Mouse (Mus musculus) midbrain, embryonic 13.5 days (tissue): ENCODE measurements around the gene Trabd2b. TPM values are rescaled to one million over a fixed set of nuclear protein-coding genes. Genes with fewer than 3 reads are reported as not detected.

ENCODE experiments used
- ATAC-seq: fragments of 200-750 bp; cut with Nextera tagmentation; 2 replicates; pipeline ENCODE4 v1.8.0; 2017; ENCODE audit warnings: mild to moderate bottlenecking, moderate TSS enrichment, moderate library complexity
- H3K27ac ChIP-seq: fragments of 300-500 bp; sonication (generic); 2 replicates; pipeline ENCODE4 v1.5.1; 2015; ENCODE audit warnings: inconsistent platforms, mild to moderate bottlenecking, moderate library complexity
- H3K27me3 ChIP-seq: fragments of 300-500 bp; sonication (generic); 2 replicates; pipeline ENCODE4 v1.6.1; 2015; ENCODE audit warnings: mild to moderate bottlenecking, inconsistent platforms
- H3K36me3 ChIP-seq: fragments of 300-500 bp; sonication (generic); 2 replicates; pipeline ENCODE4 v1.6.1; 2015; ENCODE audit warnings: mild to moderate bottlenecking, inconsistent platforms
- H3K4me1 ChIP-seq: fragments of 300-500 bp; sonication (generic); replicated peaks from 2 replicates; pipeline ENCODE4 v1.6.1; 2015; ENCODE audit warnings: inconsistent platforms
- H3K4me2 ChIP-seq: fragments of 300-500 bp; sonication (generic); replicated peaks from 2 replicates; pipeline ENCODE4 v1.6.1; 2015; ENCODE audit warnings: moderate library complexity, mild to moderate bottlenecking, inconsistent platforms
- H3K4me3 ChIP-seq: fragments of 300-500 bp; sonication (generic); replicated peaks from 2 replicates; pipeline ENCODE4 v1.5.1; 2015; ENCODE audit warnings: mild to moderate bottlenecking, inconsistent platforms
- H3K9ac ChIP-seq: fragments of 300-500 bp; sonication (generic); replicated peaks from 2 replicates; pipeline ENCODE4 v1.6.1; 2015; ENCODE audit warnings: mild to moderate bottlenecking, inconsistent platforms
- H3K9me3 ChIP-seq: fragments of 300-500 bp; sonication (generic); 2 replicates; pipeline ENCODE4 v1.6.1; 2016; ENCODE audit warnings: mild to moderate bottlenecking, inconsistent platforms
- WGBS: fragments of 180-500 bp; shearing (Covaris S2); methylation state at CpG from one replicate; pipeline ENCODE4 v1.1.7; 2015; 5-methylcytosine and 5-hydroxymethylcytosine counted together
- polyA plus RNA-seq: library from polyadenylated mRNA; unstranded; fragments of >200 nt; fragmentation: Nextera tagmentation; extraction: Ambion mirVana; gene quantifications from 2 replicates; pipeline ENCODE4 v1.2.1, GENCODE M21; 2015

Trabd2b gene
- polyA plus RNA-seq: 0.61 and 0.83 TPM in 2 replicates

GRCm38 (mm10) chr4:114406355-114407101 is at the start of gene Trabd2b:
TSS of gene Trabd2b (plus strand) at chr4:114406724.
- peak within 1 kb of the TSS; percentile 100 for H3K4me2 ChIP-seq
- ATAC-seq: peak; percentile 68

GRCm38 (mm10) chr4:114357420-114357819 is 49.1 kb upstream of the Trabd2b start:
- Histone ChIP-seq H3K4me3 (no peak overlapping the region), H3K27ac (no peak overlapping the region), H3K36me3 (no peaks in the 10 kb centered on the region), H3K4me2 (no peak overlapping the region), H3K9me3 (no peaks in the 10 kb centered on the region), H3K27me3 (no peaks in the 10 kb centered on the region), H3K4me1 (no peaks in the 10 kb centered on the region), H3K9ac (no peak overlapping the region)
- 67% methylated on average over 4 of the region's 4 CpGs for WGBS
- no peak for ATAC-seq

More at GRCm38 (mm10) chr4:114406355-114407101, at the start of gene Trabd2b:
- Histone ChIP-seq H3K36me3 (no peaks in the 10 kb centered on the region), H3K27ac (peak within 1 kb of the TSS; percentile 62; the same call in 1 of the 2 replicates), H3K27me3 (peaks cover 50% of the 10 kb centered on the region), H3K4me3 (peak within 1 kb of the TSS; percentile 78), H3K9me3 (no peaks in the 10 kb centered on the region), H3K4me1 (peaks cover 36% of the 10 kb centered on the region), H3K9ac (peak within 1 kb of the TSS; percentile 68)
- under 1% methylated on average over 58 of the region's 61 CpGs for WGBS

- ATAC-seq: no peak
- Histone ChIP-seq H3K36me3 (no peaks in the 10 kb centered on the region), H3K4me1 (no peaks in the 10 kb centered on the region), H3K27ac (no peak overlapping the region), H3K4me3 (no peak overlapping the region), H3K9ac (no peak overlapping the region), H3K9me3 (no peaks in the 10 kb centered on the region), H3K4me2 (no peak overlapping the region), H3K27me3 (no peaks in the 10 kb centered on the region)
- WGBS: 88% methylated on average over 2 of the region's 2 CpGs
These were observed 47.6 kb upstream of the Trabd2b start for GRCm38 (mm10) chr4:114358874-114359273.

GRCm38 (mm10) chr4:114359818-114360217 is 46.7 kb upstream of the Trabd2b start:
- Histone ChIP-seq H3K4me2 (no peak overlapping the region), H3K4me1 (no peaks in the 10 kb centered on the region), H3K27me3 (no peaks in the 10 kb centered on the region), H3K9ac (no peak overlapping the region), H3K4me3 (no peak overlapping the region), H3K36me3 (no peaks in the 10 kb centered on the region), H3K27ac (no peak overlapping the region), H3K9me3 (no peaks in the 10 kb centered on the region)
- ATAC-seq: no peak
- 84% methylated on average over 1 of the region's 1 CpGs for WGBS

- no peaks in the 10 kb centered on the region for H3K4me1 ChIP-seq
- H3K4me2 ChIP-seq: no peak overlapping the region
- 92% methylated on average over 2 of the region's 2 CpGs for WGBS
- ATAC-seq: no peak
- H3K9me3 ChIP-seq: no peaks in the 10 kb centered on the region
- no peak overlapping the region for H3K27ac ChIP-seq
- 0 out of 2 replicates have a peak, but pooled peaks cover 3% of the 10 kb centered on the region for H3K27me3 ChIP-seq
- no peaks in the 10 kb centered on the region for H3K36me3 ChIP-seq
- H3K4me3 ChIP-seq: no peak overlapping the region
- H3K9ac ChIP-seq: no peak overlapping the region
These were observed 45.2 kb upstream of the Trabd2b start for GRCm38 (mm10) chr4:114361336-114361735.

- no peaks in the 10 kb centered on the region for H3K4me1 ChIP-seq
- H3K9ac ChIP-seq: no peak overlapping the region
- H3K36me3 ChIP-seq: no peaks in the 10 kb centered on the region
- no peak for ATAC-seq
- no peak overlapping the region for H3K27ac ChIP-seq
- 79% methylated on average over 4 of the region's 4 CpGs for WGBS
- no peak overlapping the region for H3K4me2 ChIP-seq
- H3K9me3 ChIP-seq: no peaks in the 10 kb centered on the region
- peaks cover 11% of the 10 kb centered on the region for H3K27me3 ChIP-seq
- no peak overlapping the region for H3K4me3 ChIP-seq
These were observed 41.5 kb upstream of the Trabd2b start for GRCm38 (mm10) chr4:114365000-114365399.

- H3K27ac ChIP-seq: no peak overlapping the region
- H3K9me3 ChIP-seq: no peaks in the 10 kb centered on the region
- H3K27me3 ChIP-seq: peaks cover 11% of the 10 kb centered on the region
- H3K4me1 ChIP-seq: no peaks in the 10 kb centered on the region
- H3K4me2 ChIP-seq: no peak overlapping the region
- H3K4me3 ChIP-seq: no peak overlapping the region
- no peaks in the 10 kb centered on the region for H3K36me3 ChIP-seq
- H3K9ac ChIP-seq: no peak overlapping the region
- no peak for ATAC-seq
These were observed 40.9 kb upstream of the Trabd2b start for GRCm38 (mm10) chr4:114365595-114365994.

- peaks cover 11% of the 10 kb centered on the region for H3K27me3 ChIP-seq
- H3K27ac ChIP-seq: no peak overlapping the region
- no peak overlapping the region for H3K4me3 ChIP-seq
- no peak overlapping the region for H3K9ac ChIP-seq
- WGBS: 55% methylated on average over 2 of the region's 2 CpGs
- ATAC-seq: no peak
- H3K36me3 ChIP-seq: no peaks in the 10 kb centered on the region
- no peaks in the 10 kb centered on the region for H3K9me3 ChIP-seq
- H3K4me2 ChIP-seq: no peak overlapping the region
- no peaks in the 10 kb centered on the region for H3K4me1 ChIP-seq
These were observed 39.5 kb upstream of the Trabd2b start for GRCm38 (mm10) chr4:114367005-114367404.

- Histone ChIP-seq H3K36me3 (no peaks in the 10 kb centered on the region), H3K4me2 (no peak overlapping the region), H3K9me3 (no peaks in the 10 kb centered on the region), H3K4me3 (no peak overlapping the region), H3K27me3 (peaks cover 11% of the 10 kb centered on the region), H3K27ac (no peak overlapping the region), H3K4me1 (no peaks in the 10 kb centered on the region), H3K9ac (no peak overlapping the region)
- 28% methylated on average over 7 of the region's 7 CpGs for WGBS
- peak; percentile 66 for ATAC-seq
These were observed 38.7 kb upstream of the Trabd2b start for GRCm38 (mm10) chr4:114367840-114368239.

- H3K9ac ChIP-seq: no peak overlapping the region
- H3K36me3 ChIP-seq: no peaks in the 10 kb centered on the region
- no peak overlapping the region for H3K27ac ChIP-seq
- no peaks in the 10 kb centered on the region for H3K4me1 ChIP-seq
- no peak for ATAC-seq
- WGBS: 100% methylated on average over 2 of the region's 2 CpGs
- H3K27me3 ChIP-seq: peaks cover 11% of the 10 kb centered on the region
- no peak overlapping the region for H3K4me3 ChIP-seq
- no peaks in the 10 kb centered on the region for H3K9me3 ChIP-seq
- H3K4me2 ChIP-seq: no peak overlapping the region
These were observed 36.9 kb upstream of the Trabd2b start for GRCm38 (mm10) chr4:114369591-114369990.

- no peak overlapping the region for H3K9ac ChIP-seq
- no peak overlapping the region for H3K27ac ChIP-seq
- H3K9me3 ChIP-seq: no peaks in the 10 kb centered on the region
- H3K27me3 ChIP-seq: peaks cover 8% of the 10 kb centered on the region
- H3K4me1 ChIP-seq: no peaks in the 10 kb centered on the region
- H3K4me2 ChIP-seq: no peak overlapping the region
- ATAC-seq: no peak
- no peak overlapping the region for H3K4me3 ChIP-seq
- H3K36me3 ChIP-seq: no peaks in the 10 kb centered on the region
These were observed 35.4 kb upstream of the Trabd2b start for GRCm38 (mm10) chr4:114370935-114371715.

- H3K27ac ChIP-seq: no peak overlapping the region
- WGBS: 77% methylated on average over 3 of the region's 3 CpGs
- no peak for ATAC-seq
These were observed 33.8 kb upstream of the Trabd2b start for GRCm38 (mm10) chr4:114372699-114373098.

More at GRCm38 (mm10) chr4:114372699-114373098, 33.8 kb upstream of the Trabd2b start:
- H3K27me3 ChIP-seq: peaks cover 4% of the 10 kb centered on the region
- H3K4me3 ChIP-seq: no peak overlapping the region
- no peaks in the 10 kb centered on the region for H3K36me3 ChIP-seq
- no peak overlapping the region for H3K4me2 ChIP-seq
- no peak overlapping the region for H3K9ac ChIP-seq
- no peaks in the 10 kb centered on the region for H3K4me1 ChIP-seq
- H3K9me3 ChIP-seq: no peaks in the 10 kb centered on the region
